17 mouse cellular contexts compared by ENCODE assay signal in the genomic region with DNA sequence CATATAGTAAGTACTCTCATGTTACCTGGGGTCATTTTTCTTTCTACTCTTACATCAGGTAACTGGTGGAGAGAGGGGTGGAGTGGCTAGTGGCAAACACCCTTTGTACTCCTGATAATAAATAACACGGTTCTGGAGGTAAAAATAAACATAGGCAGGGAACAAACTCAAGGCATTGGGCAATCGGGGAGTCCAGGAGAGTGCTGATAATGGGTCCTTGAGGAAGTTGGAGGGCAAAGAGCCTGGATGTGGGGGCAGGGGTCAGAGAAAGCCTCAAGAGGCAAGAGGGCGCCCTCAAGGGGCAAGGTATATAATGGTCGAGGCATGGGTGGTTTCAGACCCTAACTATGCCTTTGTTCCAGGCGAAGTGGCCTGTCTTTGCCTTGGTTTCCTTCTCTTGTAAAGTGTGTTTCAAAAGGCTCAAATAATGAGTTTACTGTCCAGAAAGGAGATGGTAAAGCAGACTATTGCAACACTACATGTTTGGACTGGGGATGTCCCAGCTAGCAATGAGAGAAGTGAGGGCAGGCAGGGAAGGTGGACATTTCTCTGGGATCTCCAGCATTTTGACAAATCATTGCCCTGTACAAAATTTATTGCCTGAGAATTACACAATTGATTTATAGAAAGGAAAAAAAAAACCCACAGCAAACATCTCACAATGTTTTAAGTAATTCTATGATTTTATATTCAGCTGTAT. TPM values are rescaled to one million over a fixed set of nuclear protein-coding genes. Genes with fewer than 3 reads are reported as not detected.
DNase-seq lines count a peak whose midpoint lies in the region; ATAC-seq and TF ChIP-seq lines count a peak whose summit lies in the region.
"Had no signal": no experiment of that assay in that cellular context is flagged by ENCODE, and none has a peak within 500 bp of the region (broad histone marks: within the 10 kb centered on the region; RNA-seq: fewer than 3 reads in every experiment).

No protein-coding gene starts in this region.

- H3K4me3 ChIP-seq in kidney, postnatal 0 days (replicated peaks; ENCODE audit: low read depth, low read length): no peak overlapping the region
- no peak overlapping the region for H3K4me3 ChIP-seq in liver, embryonic 13.5 days (replicated peaks)
- H3K4me3 ChIP-seq in stomach, postnatal 0 days (ENCODE audit: low read depth, low read length): no peak overlapping the region
- H3K4me3 ChIP-seq: forebrain, embryonic 13.5 days; hindbrain, embryonic 13.5 days; limb, embryonic 15.5 days; midbrain, embryonic 12.5 days had no signal

- H3K4me1 ChIP-seq in kidney, postnatal 0 days (replicated peaks; ENCODE audit: insufficient read depth, low read length): no peaks in the 10 kb centered on the region
- H3K4me1 ChIP-seq in liver, embryonic 13.5 days (replicated peaks): 0 out of 2 replicates have a peak, but pooled peaks cover 3% of the 10 kb centered on the region
- no peaks in the 10 kb centered on the region for H3K4me1 ChIP-seq in stomach, postnatal 0 days (replicated peaks; ENCODE audit: control insufficient read depth, insufficient read depth)

- no peak overlapping the region for H3K4me2 ChIP-seq in kidney, postnatal 0 days (ENCODE audit: low read length)
- H3K4me2 ChIP-seq in liver, embryonic 13.5 days: no peak overlapping the region
- no peak overlapping the region for H3K4me2 ChIP-seq in stomach, postnatal 0 days (replicated peaks; ENCODE audit: low read depth)
- H3K4me2 ChIP-seq: forebrain, embryonic 13.5 days; hindbrain, embryonic 13.5 days; limb, embryonic 15.5 days; midbrain, embryonic 12.5 days had no signal

- no peaks in the 10 kb centered on the region for H3K9me3 ChIP-seq in kidney, postnatal 0 days (replicated peaks; ENCODE audit: low read length)
- no peaks in the 10 kb centered on the region for H3K9me3 ChIP-seq in liver, embryonic 13.5 days (replicated peaks)
- no peaks in the 10 kb centered on the region for H3K9me3 ChIP-seq in stomach, postnatal 0 days (ENCODE audit: control insufficient read depth, low read length)
- H3K9me3 ChIP-seq: forebrain, embryonic 13.5 days; hindbrain, embryonic 13.5 days; limb, embryonic 15.5 days; midbrain, embryonic 12.5 days had no signal

- H3K27ac ChIP-seq in kidney, postnatal 0 days: no peak overlapping the region
- peak overlapping the region; percentile 30; the same call in 1 of the 2 replicates for H3K27ac ChIP-seq in liver, embryonic 13.5 days
- peak overlapping the region; percentile 79; the same call in 1 of the 2 replicates for H3K27ac ChIP-seq in stomach, postnatal 0 days (replicated peaks)
- H3K27ac ChIP-seq: forebrain, embryonic 13.5 days; hindbrain, embryonic 13.5 days; limb, embryonic 15.5 days; midbrain, embryonic 12.5 days had no signal

- TF ChIP-seq CTCF in kidney, postnatal 0 days (IDR thresholded peaks at IDR 0.05; ENCODE audit: low read depth): peak; percentile 7; the same call in 1 of the 2 replicates
- TF ChIP-seq CTCF in stomach, postnatal 0 days (IDR thresholded peaks at IDR 0.05; ENCODE audit: low read depth): peak; percentile 59

- 52% methylated on average over 5 of the region's 5 CpGs for WGBS in kidney, postnatal 0 days
- 24% methylated on average over 5 of the region's 5 CpGs for WGBS in liver, embryonic 13.5 days (ENCODE audit: insufficient replicate concordance)
- 46% methylated on average over 5 of the region's 5 CpGs for WGBS in stomach, postnatal 0 days

- no peaks in the 10 kb centered on the region for H3K36me3 ChIP-seq in kidney, postnatal 0 days (ENCODE audit: insufficient read depth, low read length)
- H3K36me3 ChIP-seq in liver, embryonic 13.5 days: no peaks in the 10 kb centered on the region
- no peaks in the 10 kb centered on the region for H3K36me3 ChIP-seq in stomach, postnatal 0 days (ENCODE audit: control insufficient read depth, insufficient read depth, low read length)
- H3K36me3 ChIP-seq: hindbrain, embryonic 13.5 days; limb, embryonic 15.5 days; midbrain, embryonic 12.5 days had no signal

- no peak for ATAC-seq in kidney, postnatal 0 days (replicated peaks; ENCODE audit: low FRiP score, low read depth)
- ATAC-seq in liver, embryonic 13.5 days (ENCODE audit: low read depth): 0 out of 2 replicates have a peak, but pooled peaks have one; percentile 20
- peak; percentile 88 for ATAC-seq in stomach, postnatal 0 days (ENCODE audit: low FRiP score, low TSS enrichment)

- no peak overlapping the region for H3K9ac ChIP-seq in kidney, postnatal 0 days (ENCODE audit: low read depth, low read length)
- no peak overlapping the region for H3K9ac ChIP-seq in liver, embryonic 13.5 days
- no peak overlapping the region for H3K9ac ChIP-seq in stomach, postnatal 0 days (ENCODE audit: low read length)
- H3K9ac ChIP-seq: forebrain, embryonic 13.5 days; hindbrain, embryonic 13.5 days; limb, embryonic 15.5 days; midbrain, embryonic 12.5 days had no signal

- TF ChIP-seq EP300 in stomach, postnatal 0 days (optimal IDR thresholded peaks at IDR 0.05): no peak

- DNase-seq in kidney, postnatal 0 days (ENCODE audit: low spot score): no peak
- DNase-seq in kidney, postnatal 10 days: no peak
- DNase-seq in liver, embryonic 13.5 days: no peak
- peak; percentile 58 for DNase-seq in lung, postnatal 10 days
- peak; percentile 77 for DNase-seq in stomach, postnatal 0 days (ENCODE audit: low spot score)
- DNase-seq in embryo, embryonic 9.5 days (ENCODE audit: extremely low spot score): no peak
- DNase-seq in heart, adult 9 months (ENCODE audit: low spot score in 2 of 2): no peak
- DNase-seq: cerebellum, adult 11 months; cerebellum, postnatal 36 days; gastrocnemius, postnatal 36 days; kidney, adult 9 months had no signal

- H3K27me3 ChIP-seq in kidney, postnatal 0 days (ENCODE audit: insufficient read depth, low read length): no peaks in the 10 kb centered on the region
- H3K27me3 ChIP-seq in liver, embryonic 13.5 days: peaks cover 21% of the 10 kb centered on the region
- H3K27me3 ChIP-seq in stomach, postnatal 0 days (ENCODE audit: control insufficient read depth, insufficient read depth, low read length): no peaks in the 10 kb centered on the region
- H3K27me3 ChIP-seq: limb, embryonic 15.5 days had no signal

RNA-seq across cellular contexts. Expression of gene 1700122O11Rik, which starts 13.7 kb away (rescaled TPM):
- polyA plus RNA-seq in kidney, postnatal 0 days (2015; fragmentation: Nextera tagmentation; extraction: Ambion mirVana): not detected in 2 replicates
- not detected in 2 replicates for polyA plus RNA-seq in liver, embryonic 13.5 days (2015; fragmentation: Nextera tagmentation; extraction: Ambion mirVana)
- not detected in 2 replicates for polyA plus RNA-seq in stomach, postnatal 0 days (2015; fragmentation: Nextera tagmentation; extraction: Ambion mirVana)
- polyA plus RNA-seq: embryonic facial prominence, embryonic 14.5 days; forebrain, embryonic 13.5 days; heart, embryonic 16.5 days; hindbrain, embryonic 13.5 days; limb, embryonic 15.5 days; midbrain, embryonic 12.5 days had no signal

RNA-seq across cellular contexts. Expression of gene 1700067P10Rik, which starts 37.3 kb away (rescaled TPM):
- polyA plus RNA-seq in kidney, postnatal 0 days (2015; fragmentation: Nextera tagmentation; extraction: Ambion mirVana): not detected in 2 replicates
- polyA plus RNA-seq in liver, embryonic 13.5 days (2015; fragmentation: Nextera tagmentation; extraction: Ambion mirVana): not detected in 2 replicates
- not detected in 2 replicates for polyA plus RNA-seq in stomach, postnatal 0 days (2015; fragmentation: Nextera tagmentation; extraction: Ambion mirVana)
- polyA plus RNA-seq: embryonic facial prominence, embryonic 14.5 days; forebrain, embryonic 13.5 days; heart, embryonic 16.5 days; limb, embryonic 15.5 days; midbrain, embryonic 12.5 days had no signal

Comparison
In these comparisons a context has a peak if more than half of its experiments do, and no peak if none do; other contexts are left out.
1. DNase-seq: peak in lung, postnatal 10 days (single experiment) and stomach, postnatal 0 days (single experiment); none in kidney, postnatal 0 days (single experiment), kidney, postnatal 10 days (single experiment), liver, embryonic 13.5 days (single experiment), embryo, embryonic 9.5 days (single experiment) and heart, adult 9 months (0 of 2).